Mouse (Mus musculus) liver, embryonic 14.5 days (tissue): ENCODE measurements at regions not wholly inside any gene's neighbourhood (a gene's known extent, or its start where the extent isn't known, plus 50 kb on each side); places are given as distances from the start of the nearest gene placed in this dataset.
A peak's percentile ranks its signal among the peaks of the same experiment; 100 is the strongest.

Experiments used
- ATAC-seq: fragments of 200-750 bp; cut with Nextera tagmentation; 2 replicates; pipeline ENCODE4 v1.8.0; 2017; ENCODE audit warnings: moderate number of reproducible peaks, mild to moderate bottlenecking, moderate library complexity; ENCODE audit not compliant: insufficient read depth
- DNase-seq, 3 experiments: peaks; one replicate each; pipeline ENCODE4 v3.0.0-alpha.2; 2012 to 2013; ENCODE audit warnings: low read depth in 3 of 3, low spot score in 3 of 3
- H3K27ac ChIP-seq: fragments of 300-500 bp; sonication (generic); 2 replicates; pipeline ENCODE4 v1.5.1; 2014; ENCODE audit warnings: moderate library complexity, mild to moderate bottlenecking, control low read depth, inconsistent platforms
- H3K27me3 ChIP-seq: fragments of 300-500 bp; sonication (generic); 2 replicates; pipeline ENCODE4 v1.6.1; 2014; ENCODE audit warnings: mild to moderate bottlenecking, low read length, moderate library complexity; ENCODE audit not compliant: control insufficient read depth, insufficient read depth
- H3K36me3 ChIP-seq: fragments of 300-500 bp; sonication (generic); replicated peaks from 2 replicates; pipeline ENCODE4 v1.6.1; 2014; ENCODE audit warnings: low read depth; ENCODE audit not compliant: control insufficient read depth, insufficient read depth
- H3K4me1 ChIP-seq, 2 experiments: fragments of 200-500 bp in 1 of 2; fragments of 300-500 bp in 1 of 2; sonication (generic) in 1 of 2; replicated peaks; 2 replicates each; pipeline ENCODE4 v1.6.1; 2012 to 2014; ENCODE audit warnings: antibody characterized with exemption in 1 of 2, inconsistent platforms in 1 of 2, low read length in 1 of 2; ENCODE audit not compliant: control insufficient read depth in 2 of 2, insufficient read depth in 2 of 2
- H3K4me2 ChIP-seq: fragments of 300-500 bp; sonication (generic); 2 replicates; pipeline ENCODE4 v1.6.1; 2014; ENCODE audit warnings: low read depth, mild to moderate bottlenecking, control low read depth, moderate library complexity
- H3K4me3 ChIP-seq, 2 experiments: fragments of 200-500 bp in 1 of 2; fragments of 300-500 bp in 1 of 2; sonication (generic) in 1 of 2; 2 replicates each; pipeline ENCODE4 v1.5.1; 2012 to 2014; ENCODE audit warnings: low read depth in 2 of 2, low read length in 2 of 2, mild to moderate bottlenecking in 2 of 2, control low read depth in 1 of 2, inconsistent platforms in 1 of 2, moderate library complexity in 1 of 2; ENCODE audit not compliant: insufficient read depth in 1 of 2
- H3K9ac ChIP-seq: fragments of 300-500 bp; sonication (generic); replicated peaks from 2 replicates; pipeline ENCODE4 v1.6.1; 2014; ENCODE audit warnings: mild to moderate bottlenecking, control low read depth, moderate library complexity
- H3K9me3 ChIP-seq: fragments of 300-500 bp; sonication (generic); 2 replicates; pipeline ENCODE4 v1.6.1; 2016; ENCODE audit warnings: low read length, mixed read lengths; ENCODE audit not compliant: control insufficient read depth
- CTCF ChIP-seq: IDR thresholded peaks from 2 replicates; pipeline ENCODE4 v1.5.1; 2016; ENCODE audit warnings: antibody characterized with exemption, low read depth, control low read depth
- EP300 ChIP-seq: IDR thresholded peaks from 2 replicates; pipeline ENCODE4 v1.6.1; 2016; ENCODE audit warnings: antibody characterized with exemption, low read depth
- WGBS: fragments of 180-500 bp; shearing (Covaris S2); extraction: QIAGEN DNeasy Blood & Tissue Kit; methylation state at CpG from one replicate; pipeline ENCODE4 v1.1.7; 2014; ENCODE audit not compliant: insufficient replicate concordance; 5-methylcytosine and 5-hydroxymethylcytosine counted together

DNA sequence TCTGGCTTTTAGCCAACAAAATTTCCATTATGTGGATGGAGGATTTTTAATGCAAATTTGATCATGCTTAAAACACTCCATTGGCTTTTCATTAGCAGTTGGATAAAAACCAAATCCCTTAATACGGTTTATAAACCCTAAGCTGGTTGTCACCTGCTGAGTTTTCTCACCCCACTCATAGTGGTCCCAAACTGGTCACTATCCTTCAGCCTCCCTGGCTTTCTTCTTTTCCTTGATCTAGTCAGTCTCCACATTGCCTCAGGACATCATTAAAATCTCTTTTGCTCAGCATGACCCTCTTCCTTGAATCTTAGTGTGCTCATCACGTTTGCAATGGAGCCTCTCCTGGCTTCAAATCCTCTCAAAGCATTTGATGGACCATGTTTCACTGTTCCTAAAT, 340.9 kb upstream of the Cntn3 start:
- no peak overlapping the region for H3K4me2 ChIP-seq
- no peak for ATAC-seq
- H3K27me3 ChIP-seq: no peaks in the 10 kb centered on the region
- no peak for TF ChIP-seq EP300
- no peak for TF ChIP-seq CTCF
- H3K27ac ChIP-seq: no peak overlapping the region
- DNase-seq: no peak
- no peak overlapping the region for H3K4me3 ChIP-seq
- H3K9ac ChIP-seq: no peak overlapping the region
- no peaks in the 10 kb centered on the region for H3K36me3 ChIP-seq
- no peaks in the 10 kb centered on the region for H3K4me1 ChIP-seq
- no peaks in the 10 kb centered on the region for H3K9me3 ChIP-seq
- WGBS: 30% methylated on average over 2 of the region's 2 CpGs

DNA sequence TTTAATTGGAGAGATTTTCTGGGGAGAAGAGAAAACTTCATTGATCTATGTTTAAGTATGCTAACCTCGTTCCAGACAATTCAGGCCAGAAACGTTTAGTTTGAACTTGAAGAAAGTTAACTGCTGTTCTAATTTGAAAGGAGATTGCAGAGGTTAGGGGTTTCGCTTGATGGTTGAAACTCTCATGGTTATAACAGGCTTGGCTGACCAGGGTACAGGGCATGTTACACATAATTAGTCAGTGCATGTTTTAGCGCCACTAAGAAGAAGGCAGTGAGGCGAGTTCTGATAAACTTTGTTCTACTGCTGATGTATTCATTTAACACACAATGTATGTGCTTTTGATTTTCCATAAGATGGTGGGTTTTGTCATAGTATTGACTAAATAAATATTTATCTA, 331.1 kb upstream of the Cntn3 start:
- Histone ChIP-seq H3K9ac (no peak overlapping the region), H3K4me1 (peaks cover 0 to 2% of the 10 kb centered on the region in 2 experiments; a peak in 1 of 4 replicates), H3K9me3 (no peaks in the 10 kb centered on the region), H3K4me3 (no peak overlapping the region), H3K4me2 (no peak overlapping the region), H3K36me3 (no peaks in the 10 kb centered on the region), H3K27ac (no peak overlapping the region), H3K27me3 (no peaks in the 10 kb centered on the region)
- WGBS: 56% methylated on average over 5 of the region's 5 CpGs
- DNase-seq (no peak), ATAC-seq (no peak)
- TF ChIP-seq EP300 (no peak), CTCF (no peak)

DNA sequence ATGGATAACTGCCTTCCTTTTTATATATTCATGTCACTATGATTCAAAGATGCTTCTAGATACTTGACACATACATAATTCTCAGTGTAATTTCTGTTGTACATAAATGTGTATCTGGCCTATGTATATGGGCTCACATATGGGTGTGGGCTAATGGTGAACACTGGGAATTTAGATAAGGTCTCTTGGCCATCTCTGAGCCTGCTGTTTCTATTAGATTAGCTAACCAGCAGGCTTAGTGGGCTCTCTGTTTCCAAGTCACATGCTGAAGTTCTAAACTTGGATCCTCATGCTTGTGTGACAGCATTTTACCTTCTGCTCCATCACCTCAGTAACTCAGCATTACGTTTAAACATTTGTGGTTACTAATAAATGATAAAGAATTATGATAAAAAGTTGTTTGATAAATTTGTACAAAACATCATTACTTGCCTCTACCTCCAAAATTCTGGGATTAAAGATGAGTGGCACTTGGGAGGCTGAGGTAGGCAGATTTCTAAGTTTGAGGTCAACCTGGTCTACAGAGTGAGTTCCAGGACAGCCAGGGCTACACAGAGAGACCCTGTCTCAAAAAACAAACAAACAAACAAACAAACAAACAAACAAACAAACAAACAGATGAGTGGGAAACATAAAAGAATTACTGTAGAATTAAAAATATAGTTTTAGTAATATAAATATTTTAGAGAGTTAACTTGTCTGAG, 327.7 kb upstream of the Cntn3 start:
- Histone ChIP-seq H3K4me3 (no peak overlapping the region), H3K9ac (no peak overlapping the region), H3K27me3 (no peaks in the 10 kb centered on the region), H3K9me3 (no peaks in the 10 kb centered on the region), H3K36me3 (no peaks in the 10 kb centered on the region), H3K4me2 (no peak overlapping the region), H3K27ac (peak overlapping the region; percentile 18), H3K4me1 (peaks cover 0 to 2% of the 10 kb centered on the region in 2 experiments; a peak in 1 of 4 replicates)
- peak; percentile 87 for TF ChIP-seq EP300
- no peak for TF ChIP-seq CTCF
- ATAC-seq (peak; percentile 100), DNase-seq (peak; percentile 41 to 64 (median 48))
- 13% methylated on average over 1 of the region's 1 CpGs for WGBS

DNA sequence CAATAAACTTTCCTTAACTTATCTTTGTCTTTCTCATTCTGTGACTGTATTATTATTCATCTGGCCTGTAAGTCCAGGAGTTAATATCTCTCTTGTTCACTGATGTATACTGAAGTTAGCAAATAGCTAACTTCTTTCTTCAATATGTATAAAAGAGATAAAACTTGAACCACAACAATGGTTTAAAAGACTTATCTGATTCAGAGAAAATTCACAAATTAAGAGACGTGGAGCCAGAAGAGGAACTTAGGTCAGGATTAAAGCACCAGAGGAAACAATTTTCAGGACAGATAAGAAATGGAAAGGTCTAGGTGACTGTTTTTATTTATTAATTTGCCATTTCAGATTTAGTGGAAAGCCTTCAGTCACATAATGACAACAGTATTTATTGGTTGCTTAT, 295.5 kb upstream of the Cntn3 start:
- no peaks in the 10 kb centered on the region for H3K27me3 ChIP-seq
- ATAC-seq (no peak), DNase-seq (no peak)
- no peaks in the 10 kb centered on the region for H3K9me3 ChIP-seq
- H3K27ac ChIP-seq: no peak overlapping the region
- no peaks in the 10 kb centered on the region for H3K4me1 ChIP-seq
- 14% methylated on average over 1 of the region's 1 CpGs for WGBS
- TF ChIP-seq CTCF (no peak), EP300 (no peak)
- H3K36me3 ChIP-seq: no peaks in the 10 kb centered on the region
- no peak overlapping the region for H3K9ac ChIP-seq
- H3K4me2 ChIP-seq: no peak overlapping the region
- H3K4me3 ChIP-seq: no peak overlapping the region

DNA sequence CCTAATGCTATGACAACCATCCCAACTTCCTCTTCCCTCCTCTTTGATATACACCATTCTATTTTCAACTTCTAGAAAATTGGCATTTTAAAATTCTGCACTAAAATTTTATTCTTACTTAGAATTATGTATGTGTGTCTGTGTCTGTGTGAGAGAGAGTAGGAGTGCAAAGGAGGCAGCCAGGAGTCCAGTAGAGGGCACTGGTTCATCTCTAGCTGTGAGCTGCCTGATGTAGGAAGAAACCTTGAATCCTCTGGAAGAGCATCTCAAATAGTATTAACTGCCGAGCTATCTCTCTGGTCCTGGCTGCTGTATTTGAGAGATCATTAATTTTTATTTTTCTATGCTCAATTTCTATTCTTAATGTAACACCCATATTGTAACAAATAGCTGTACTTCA, 271.6 kb upstream of the Cntn3 start:
- Histone ChIP-seq H3K4me3 (no peak overlapping the region), H3K9ac (no peak overlapping the region), H3K36me3 (no peaks in the 10 kb centered on the region), H3K4me2 (no peak overlapping the region), H3K27me3 (no peaks in the 10 kb centered on the region), H3K9me3 (no peaks in the 10 kb centered on the region), H3K27ac (no peak overlapping the region), H3K4me1 (no peaks in the 10 kb centered on the region)
- TF ChIP-seq CTCF (no peak), EP300 (no peak)
- WGBS: 24% methylated on average over 1 of the region's 1 CpGs
- ATAC-seq: no peak
- DNase-seq: no peak
